27 mouse cellular contexts compared by ENCODE assay signal in genomic region chr14:34505309-34505708, GRCm38 (mm10). TPM values are rescaled to one million over a fixed set of nuclear protein-coding genes. Genes with fewer than 3 reads are reported as not detected.
A peak's percentile ranks its signal among the peaks of the same experiment; 100 is the strongest.
DNase-seq lines count a peak whose midpoint lies in the region; ATAC-seq and TF ChIP-seq lines count a peak whose summit lies in the region.
"Had no signal": no experiment of that assay in that cellular context is flagged by ENCODE, and none has a peak within 500 bp of the region (broad histone marks: within the 10 kb centered on the region; RNA-seq: fewer than 3 reads in every experiment).

No protein-coding gene starts in this region.

- H3K4me1 ChIP-seq in heart, embryonic 13.5 days, result peaks cover 59% of the 10 kb centered on the region
- peaks cover 20% of the 10 kb centered on the region for H3K4me1 ChIP-seq in stomach, embryonic 16.5 days (ENCODE audit: control insufficient read depth, insufficient read depth, low read length)
- H3K4me1 ChIP-seq in stomach, postnatal 0 days (replicated peaks; ENCODE audit: control insufficient read depth, insufficient read depth), result peaks cover 7% of the 10 kb centered on the region; the same call in 1 of the 2 replicates
- peaks cover 11% of the 10 kb centered on the region for H3K4me1 ChIP-seq in intestine, embryonic 16.5 days (ENCODE audit: control insufficient read depth, insufficient read depth, low read length)

- intact Hi-C loops in heart, postnatal 25 days (cut with DNase I), result loop anchor here (2.0 to 10.0 kb wide), 2 partner anchors 39 to 191 kb away; partner anchors contain the start of genes Glud1 and Shld2
- intact Hi-C loops in left cerebral cortex, adult 2 months (cut with DNase I), result no loop called here

- no peak overlapping the region for H3K4me3 ChIP-seq in heart, embryonic 13.5 days
- no peak overlapping the region for H3K4me3 ChIP-seq in stomach, embryonic 16.5 days (replicated peaks; ENCODE audit: low read length)
- H3K4me3 ChIP-seq in stomach, postnatal 0 days (ENCODE audit: low read depth, low read length), result no peak overlapping the region
- H3K4me3 ChIP-seq in intestine, embryonic 16.5 days (ENCODE audit: low read length), result no peak overlapping the region
- no peak overlapping the region for H3K4me3 ChIP-seq in left cerebral cortex, adult 2 months
- H3K4me3 ChIP-seq: hindbrain, embryonic 15.5 days; kidney, embryonic 15.5 days; lung, embryonic 15.5 days had no signal

- H3K27me3 ChIP-seq in heart, embryonic 13.5 days (replicated peaks), result peaks cover 13% of the 10 kb centered on the region
- no peaks in the 10 kb centered on the region for H3K27me3 ChIP-seq in stomach, embryonic 16.5 days (ENCODE audit: control insufficient read depth, insufficient read depth, low read length)
- no peaks in the 10 kb centered on the region for H3K27me3 ChIP-seq in stomach, postnatal 0 days (ENCODE audit: control insufficient read depth, insufficient read depth, low read length)
- H3K27me3 ChIP-seq in intestine, embryonic 16.5 days (replicated peaks; ENCODE audit: control insufficient read depth, insufficient read depth, low read length), result 0 out of 2 replicates have a peak, but pooled peaks cover 5% of the 10 kb centered on the region
- H3K27me3 ChIP-seq: hindbrain, embryonic 15.5 days had no signal

- TF ChIP-seq EP300 in stomach, postnatal 0 days (optimal IDR thresholded peaks at IDR 0.05), result no peak

- no peaks in the 10 kb centered on the region for H3K9me3 ChIP-seq in heart, embryonic 13.5 days
- no peaks in the 10 kb centered on the region for H3K9me3 ChIP-seq in stomach, embryonic 16.5 days (replicated peaks; ENCODE audit: control insufficient read depth, low read length)
- no peaks in the 10 kb centered on the region for H3K9me3 ChIP-seq in stomach, postnatal 0 days (ENCODE audit: control insufficient read depth, low read length)
- H3K9me3 ChIP-seq in intestine, embryonic 16.5 days (ENCODE audit: control insufficient read depth, low read length), result no peaks in the 10 kb centered on the region
- H3K9me3 ChIP-seq: hindbrain, embryonic 15.5 days; kidney, embryonic 15.5 days; lung, embryonic 15.5 days had no signal

- peak overlapping the region; percentile 53 for H3K27ac ChIP-seq in heart, embryonic 13.5 days (replicated peaks)
- no peak overlapping the region for H3K27ac ChIP-seq in stomach, embryonic 16.5 days (ENCODE audit: low read length)
- H3K27ac ChIP-seq in stomach, postnatal 0 days (replicated peaks), result no peak overlapping the region
- H3K27ac ChIP-seq in intestine, embryonic 16.5 days (ENCODE audit: low read length), result no peak overlapping the region
- H3K27ac ChIP-seq in left cerebral cortex, adult 2 months, result no peak overlapping the region
- H3K27ac ChIP-seq: hindbrain, embryonic 15.5 days; kidney, embryonic 15.5 days; liver, embryonic 14.5 days; lung, embryonic 15.5 days had no signal

- no peak for TF ChIP-seq CTCF in stomach, postnatal 0 days (IDR thresholded peaks at IDR 0.05; ENCODE audit: low read depth)
- no peak for TF ChIP-seq CTCF in left cerebral cortex, adult 2 months (IDR thresholded peaks at IDR 0.05)

- H3K9ac ChIP-seq in heart, embryonic 13.5 days, result 0 out of 2 replicates have a peak overlapping the region, but pooled peaks have one; percentile 0
- H3K9ac ChIP-seq in stomach, embryonic 16.5 days (ENCODE audit: low read length), result 0 out of 2 replicates have a peak overlapping the region, but pooled peaks have one; percentile 9
- no peak overlapping the region for H3K9ac ChIP-seq in stomach, postnatal 0 days (ENCODE audit: low read length)
- H3K9ac ChIP-seq in intestine, embryonic 16.5 days (ENCODE audit: low read depth, low read length), result no peak overlapping the region
- H3K9ac ChIP-seq: forebrain, postnatal 0 days; hindbrain, embryonic 15.5 days; kidney, embryonic 15.5 days; liver, embryonic 14.5 days; lung, embryonic 15.5 days had no signal

- DNase-seq in heart, postnatal 25 days (ENCODE audit: low spot score), result no peak
- DNase-seq in stomach, postnatal 0 days (ENCODE audit: low spot score), result no peak
- no peak for DNase-seq in left cerebral cortex, adult 2 months (ENCODE audit: extremely low spot score in 1 of 2, low spot score in 2 of 2)
- DNase-seq in kidney, adult 9 months, result no peak
- DNase-seq: cerebellum, adult 8-10 months; forebrain, postnatal 0 days; gastrocnemius, postnatal 36 days; kidney, postnatal 36 days; lung, postnatal 4 days; midbrain, embryonic 14.5 days had no signal

- no peak overlapping the region for H3K4me2 ChIP-seq in heart, embryonic 13.5 days
- H3K4me2 ChIP-seq in stomach, embryonic 16.5 days (ENCODE audit: low read depth, low read length), result no peak overlapping the region
- no peak overlapping the region for H3K4me2 ChIP-seq in stomach, postnatal 0 days (replicated peaks; ENCODE audit: low read depth)
- H3K4me2 ChIP-seq in intestine, embryonic 16.5 days (ENCODE audit: low read depth, low read length), result no peak overlapping the region
- H3K4me2 ChIP-seq: hindbrain, embryonic 15.5 days; kidney, embryonic 15.5 days; lung, embryonic 15.5 days had no signal

- ATAC-seq in heart, embryonic 13.5 days (ENCODE audit: extremely low read depth, insufficient number of reproducible peaks, low FRiP score, low TSS enrichment), result no peak
- ATAC-seq in stomach, embryonic 16.5 days (ENCODE audit: insufficient read depth, low FRiP score), result no peak
- ATAC-seq in stomach, postnatal 0 days (ENCODE audit: low FRiP score, low TSS enrichment), result no peak
- ATAC-seq in intestine, embryonic 16.5 days, result peak; percentile 43
- ATAC-seq: forebrain, postnatal 0 days had no signal

- no peaks in the 10 kb centered on the region for H3K36me3 ChIP-seq in heart, embryonic 13.5 days
- no peaks in the 10 kb centered on the region for H3K36me3 ChIP-seq in stomach, embryonic 16.5 days (ENCODE audit: control insufficient read depth, insufficient read depth, low read length)
- no peaks in the 10 kb centered on the region for H3K36me3 ChIP-seq in stomach, postnatal 0 days (ENCODE audit: control insufficient read depth, insufficient read depth, low read length)
- H3K36me3 ChIP-seq in intestine, embryonic 16.5 days (ENCODE audit: control insufficient read depth, insufficient read depth, low read length), result no peaks in the 10 kb centered on the region
- H3K36me3 ChIP-seq: hindbrain, embryonic 15.5 days; kidney, embryonic 15.5 days; lung, embryonic 15.5 days had no signal

- 31% methylated on average over 7 of the region's 7 CpGs for WGBS in heart, embryonic 13.5 days
- WGBS in stomach, embryonic 16.5 days, result 70% methylated on average over 7 of the region's 7 CpGs
- 59% methylated on average over 7 of the region's 7 CpGs for WGBS in stomach, postnatal 0 days
- WGBS in intestine, embryonic 16.5 days, result 55% methylated on average over 7 of the region's 7 CpGs

RNA-seq across cellular contexts. Expression of gene Bmpr1a, which starts 2.2 kb away (rescaled TPM):
- polyA plus RNA-seq in heart, embryonic 13.5 days (2015; fragmentation: Nextera tagmentation; extraction: Ambion mirVana), result 37.1 and 37.4 TPM in 2 replicates
- 10 to 100 TPM; 71.8 to 77.5 TPM for total RNA-seq in heart, postnatal 25 days (2021)
- polyA plus RNA-seq in stomach, embryonic 16.5 days (2015; fragmentation: Nextera tagmentation; extraction: Ambion mirVana), result 22.4 and 22.9 TPM in 2 replicates
- polyA plus RNA-seq in stomach, postnatal 0 days (2015; fragmentation: Nextera tagmentation; extraction: Ambion mirVana), result 27.0 and 29.0 TPM in 2 replicates
- 11.0 and 15.6 TPM in 2 replicates for polyA plus RNA-seq in intestine, embryonic 16.5 days (2015; fragmentation: Nextera tagmentation; extraction: Ambion mirVana)
- 10 to 100 TPM; 31.0 to 35.9 TPM for total RNA-seq in left cerebral cortex, adult 2 months (2021)
- total RNA-seq: megakaryocyte-erythroid progenitor cell, adult 5-6 weeks had no signal

RNA-seq across cellular contexts. Expression of gene 9230112D13Rik, which starts 17.3 kb away (rescaled TPM):
- not detected in 2 replicates for polyA plus RNA-seq in heart, embryonic 13.5 days (2015; fragmentation: Nextera tagmentation; extraction: Ambion mirVana)
- not detected for total RNA-seq in heart, postnatal 25 days (2021)
- not detected in 2 replicates for polyA plus RNA-seq in stomach, embryonic 16.5 days (2015; fragmentation: Nextera tagmentation; extraction: Ambion mirVana)
- not detected in 2 replicates for polyA plus RNA-seq in stomach, postnatal 0 days (2015; fragmentation: Nextera tagmentation; extraction: Ambion mirVana)
- not detected in 2 replicates for polyA plus RNA-seq in intestine, embryonic 16.5 days (2015; fragmentation: Nextera tagmentation; extraction: Ambion mirVana)
- not detected for total RNA-seq in left cerebral cortex, adult 2 months (2021)
- total RNA-seq: adrenal gland, postnatal 14 days; forebrain, postnatal 0 days; gastrocnemius, postnatal 36 days; hematopoietic stem cell, adult 5-6 weeks; layer of hippocampus, adult 8-10 months; left cerebral cortex, postnatal 25 days; megakaryocyte-erythroid progenitor cell, adult 5-6 weeks had no signal
- polyA plus RNA-seq: embryonic facial prominence, embryonic 14.5 days; forebrain, postnatal 0 days; hindbrain, embryonic 15.5 days; intestine, embryonic 14.5 days; kidney, embryonic 15.5 days; limb, embryonic 14.5 days; liver, embryonic 14.5 days; lung, embryonic 15.5 days; midbrain, embryonic 14.5 days; neural tube, embryonic 11.5 days; testis, adult 2 months had no signal

Comparison
In these comparisons a context has a peak if more than half of its experiments do, and no peak if none do; other contexts are left out.
1. H3K9ac ChIP-seq: peak in heart, embryonic 13.5 days (single experiment) and stomach, embryonic 16.5 days (single experiment); none in stomach, postnatal 0 days (single experiment) and intestine, embryonic 16.5 days (single experiment).